In the genomic region with DNA sequence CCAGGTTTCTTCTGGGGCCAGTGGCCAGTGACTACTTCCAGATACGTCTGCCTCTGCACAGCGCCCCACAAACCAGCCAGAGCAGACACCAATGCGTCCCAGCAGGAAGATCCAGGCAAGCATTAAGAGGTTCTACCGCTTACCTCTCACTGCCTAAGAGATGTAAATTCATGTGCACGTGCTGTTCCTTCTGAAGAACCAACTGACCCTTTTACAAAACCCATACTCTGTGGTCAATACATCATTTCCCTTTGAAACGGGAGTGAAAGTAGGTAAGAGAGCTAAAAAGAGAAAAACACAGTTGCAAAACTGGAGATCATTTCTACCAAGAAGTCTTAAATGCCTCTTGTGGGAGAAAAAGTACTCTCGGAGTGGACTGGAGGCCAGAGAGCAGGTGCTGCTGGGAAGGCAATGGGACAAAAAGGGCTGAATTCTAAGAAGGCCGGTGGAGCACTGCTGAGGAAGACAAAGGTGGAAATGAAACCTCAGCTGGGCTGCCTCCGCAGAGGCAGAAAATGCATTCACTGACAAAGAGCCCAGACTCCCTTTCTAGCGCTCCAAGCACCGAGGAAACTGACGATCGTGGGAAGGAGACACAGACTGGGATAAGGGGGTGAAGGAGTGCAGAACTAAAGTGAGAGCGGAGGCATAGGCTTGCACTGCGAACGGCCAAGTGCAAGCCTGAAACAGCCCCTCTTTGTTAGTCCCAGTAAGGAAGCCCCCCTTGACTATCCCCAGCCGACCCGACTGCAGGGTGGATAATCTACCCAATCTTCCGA, we compare ENCODE assay signal across 9 mouse cellular contexts. TPM values are rescaled to one million over a fixed set of nuclear protein-coding genes. Genes with fewer than 3 reads are reported as not detected.
DNase-seq lines count a peak whose midpoint lies in the region; ATAC-seq and TF ChIP-seq lines count a peak whose summit lies in the region.
"Had no signal": no experiment of that assay in that cellular context is flagged by ENCODE, and none has a peak within 500 bp of the region (broad histone marks: within the 10 kb centered on the region; RNA-seq: fewer than 3 reads in every experiment).

No protein-coding gene starts in this region.

- no peak for TF ChIP-seq CTCF in CH12.LX (conservative IDR thresholded peaks at IDR 0.05 in 1 of 2, IDR thresholded peaks at IDR 0.05 in 1 of 2; ENCODE audit: low read depth in 2 of 2, low read length in 2 of 2)

- peaks cover 13 to 31% of the 10 kb centered on the region in 2 experiments for H3K4me1 ChIP-seq in CH12.LX (ENCODE audit: control insufficient read depth in 1 of 2, insufficient read depth in 2 of 2)
- H3K4me1 ChIP-seq in midbrain, embryonic 12.5 days: peaks cover 9% of the 10 kb centered on the region; the same call in 1 of the 2 replicates
- H3K4me1 ChIP-seq: embryonic facial prominence, embryonic 12.5 days had no signal

- no peak for TF ChIP-seq POLR2A in CH12.LX (IDR thresholded peaks at IDR 0.05; ENCODE audit: low read depth, low read length)

- H3K79me2 ChIP-seq in CH12.LX (replicated peaks; ENCODE audit: control insufficient read depth, extremely low read depth, insufficient read depth, poor library complexity, severe bottlenecking): no peaks in the 10 kb centered on the region

- H3K27me3 ChIP-seq in CH12.LX (replicated peaks): no peaks in the 10 kb centered on the region
- H3K27me3 ChIP-seq in midbrain, embryonic 12.5 days: no peaks in the 10 kb centered on the region
- H3K27me3 ChIP-seq: embryonic facial prominence, embryonic 12.5 days had no signal

- H3K4me3 ChIP-seq in CH12.LX (replicated peaks in 1 of 3; ENCODE audit: low read depth in 2 of 3, low read length in 2 of 3, poor library complexity in 1 of 3): no peak overlapping the region
- H3K4me3 ChIP-seq in midbrain, embryonic 12.5 days: no peak overlapping the region
- H3K4me3 ChIP-seq: embryonic facial prominence, embryonic 12.5 days; heart, adult 2 months had no signal

- DNase-seq in CH12.LX (ENCODE audit: extremely low read depth) (peak; percentile 27), adipocyte (ENCODE audit: low spot score) (peak; percentile 40)
- peak; percentile 31 to 74 for DNase-seq in frontal cortex, adult 2 months (ENCODE audit: extremely low spot score in 1 of 2, low spot score in 1 of 2)
- DNase-seq in adrenal gland, postnatal 36 days: no peak
- DNase-seq in adrenal gland, adult (ENCODE audit: inconsistent age in 2 of 2, low spot score in 1 of 2): no peak
- DNase-seq in adrenal gland, postnatal 4 days (ENCODE audit: low spot score in 2 of 2): no peak

- H3K36me3 ChIP-seq in CH12.LX (replicated peaks in 1 of 2; ENCODE audit: control insufficient read depth in 1 of 2, insufficient read depth in 1 of 2, low read length in 1 of 2): peaks cover 24 to 78% of the 10 kb centered on the region in 2 experiments
- peaks cover 45% of the 10 kb centered on the region for H3K36me3 ChIP-seq in midbrain, embryonic 12.5 days

- no peak overlapping the region for H3K9ac ChIP-seq in CH12.LX (ENCODE audit: insufficient read depth, low read depth)
- H3K9ac ChIP-seq in midbrain, embryonic 12.5 days (replicated peaks): no peak overlapping the region
- H3K9ac ChIP-seq: embryonic facial prominence, embryonic 12.5 days had no signal

- no peak for ATAC-seq in midbrain, embryonic 12.5 days (ENCODE audit: low FRiP score, low read depth)

- no peak for TF ChIP-seq RAD21 in CH12.LX (IDR thresholded peaks at IDR 0.05; ENCODE audit: low read depth, low read length)

- 41% methylated on average over 19 of the region's 19 CpGs for WGBS in midbrain, embryonic 12.5 days

- in situ Hi-C loops in CH12.LX (cut with MboI; ENCODE audit: low pct_ligation_motif_present, low pct_unique_long_range_greater_than_20kb, low sequenced_read_pairs): no loop called here

- 0 out of 2 replicates have a peak overlapping the region, but pooled peaks have one; percentile 29 for H3K4me2 ChIP-seq in CH12.LX (ENCODE audit: insufficient read depth, low read depth, poor library complexity, severe bottlenecking)
- 0 out of 2 replicates have a peak overlapping the region, but pooled peaks have one; percentile 13 for H3K4me2 ChIP-seq in midbrain, embryonic 12.5 days (replicated peaks)
- H3K4me2 ChIP-seq: embryonic facial prominence, embryonic 12.5 days had no signal

- TF ChIP-seq EP300 in CH12.LX (IDR thresholded peaks at IDR 0.05; ENCODE audit: low read length): 0 out of 2 replicates have a peak, but pooled peaks have one; percentile 48

- dilution Hi-C loops in CH12.LX (cut with MboI; ENCODE audit: extremely low pct_ligation_motif_present, extremely low pct_unique_long_range_greater_than_20kb, low sequenced_read_pairs): no loop called here

- peaks cover 2% of the 10 kb centered on the region for H3K9me3 ChIP-seq in CH12.LX (replicated peaks; ENCODE audit: low read length)
- H3K9me3 ChIP-seq in midbrain, embryonic 12.5 days: no peaks in the 10 kb centered on the region
- H3K9me3 ChIP-seq: embryonic facial prominence, embryonic 12.5 days had no signal

- H3K27ac ChIP-seq in CH12.LX (ENCODE audit: insufficient read depth, low read depth): no peak overlapping the region
- H3K27ac ChIP-seq in midbrain, embryonic 12.5 days (replicated peaks): peak overlapping the region; percentile 57
- H3K27ac ChIP-seq: embryonic facial prominence, embryonic 12.5 days; heart, adult 2 months had no signal

TF ChIP-seq in CH12.LX, 34 proteins besides CTCF, POLR2A, EP300 and RAD21:
- TF ChIP-seq HCFC1 (IDR thresholded peaks at IDR 0.05; ENCODE audit: low read depth, low read length) (no peak), GABPA (IDR thresholded peaks at IDR 0.05; ENCODE audit: insufficient replicate concordance, low read depth, low read length) (no peak), CHD2 (IDR thresholded peaks at IDR 0.05; ENCODE audit: low read length) (no peak), TBP (conservative IDR thresholded peaks at IDR 0.05; ENCODE audit: low read depth, low read length) (no peak), POLR2AphosphoS2 (IDR thresholded peaks at IDR 0.05; ENCODE audit: low read depth, low read length) (no peak), USF1 (IDR thresholded peaks at IDR 0.05; ENCODE audit: low read depth, low read length) (no peak), MYC (IDR thresholded peaks at IDR 0.05; ENCODE audit: low read depth, low read length) (no peak), ELF1 (IDR thresholded peaks at IDR 0.05; ENCODE audit: low read depth, low read length) (no peak), ZNF384 (IDR thresholded peaks at IDR 0.05; ENCODE audit: low read depth, low read length) (no peak), MEF2A (IDR thresholded peaks at IDR 0.05; ENCODE audit: borderline replicate concordance, low read depth, low read length) (no peak), ETS1 (conservative IDR thresholded peaks at IDR 0.05; ENCODE audit: low read depth, low read length) (peak; percentile 16; the same call in 1 of the 2 replicates), MXI1 (IDR thresholded peaks at IDR 0.05; ENCODE audit: low read depth, low read length) (no peak), NELFE (IDR thresholded peaks at IDR 0.05; ENCODE audit: low read depth, low read length) (no peak), NRF1 (IDR thresholded peaks at IDR 0.05; ENCODE audit: low read depth, low read length) (no peak), ZMIZ1 (IDR thresholded peaks at IDR 0.05; ENCODE audit: low read depth, low read length) (no peak), TCF12 (IDR thresholded peaks at IDR 0.05; ENCODE audit: low read depth, low read length) (no peak), SMC3 (IDR thresholded peaks at IDR 0.05; ENCODE audit: low read depth, low read length) (no peak), SIN3A (IDR thresholded peaks at IDR 0.05; ENCODE audit: low read length) (no peak), MAX (IDR thresholded peaks at IDR 0.05; ENCODE audit: low read length) (0 out of 2 replicates have a peak, but pooled peaks have one; percentile 17), ZKSCAN1 (IDR thresholded peaks at IDR 0.05; ENCODE audit: borderline replicate concordance, low read depth, low read length) (no peak), MAZ (IDR thresholded peaks at IDR 0.05; ENCODE audit: low read depth, low read length) (no peak), E2F4 (IDR thresholded peaks at IDR 0.05; ENCODE audit: insufficient replicate concordance, low read depth, low read length) (no peak), JUND (conservative IDR thresholded peaks at IDR 0.05; ENCODE audit: low read depth, low read length) (no peak), KAT2A (IDR thresholded peaks at IDR 0.05; ENCODE audit: insufficient replicate concordance, low read length) (no peak), USF2 (conservative IDR thresholded peaks at IDR 0.05; ENCODE audit: low read depth, low read length) (no peak), CHD1 (IDR thresholded peaks at IDR 0.05; ENCODE audit: low read depth, low read length) (no peak), BHLHE40 (IDR thresholded peaks at IDR 0.05; ENCODE audit: low read depth, low read length) (peak; percentile 90), MAFK (IDR thresholded peaks at IDR 0.05; ENCODE audit: insufficient replicate concordance, low read length) (0 out of 2 replicates have a peak, but pooled peaks have one; percentile 30), UBTF (IDR thresholded peaks at IDR 0.05; ENCODE audit: low read depth, low read length) (no peak), ZC3H11A (IDR thresholded peaks at IDR 0.05; ENCODE audit: low read depth, low read length) (no peak), RCOR1 (conservative IDR thresholded peaks at IDR 0.05; ENCODE audit: low read depth, low read length) (no peak), IRF4 (IDR thresholded peaks at IDR 0.05; ENCODE audit: low read depth, low read length) (no peak; the same call in 1 of the 2 replicates), PAX5 (IDR thresholded peaks at IDR 0.05; ENCODE audit: low read length) (no peak)
TF ChIP-seq in CH12.LX: peak in this region for 4.

RNA-seq across cellular contexts. Expression of gene Podn, which starts 36.5 kb away (rescaled TPM):
- 0.04 TPM in 2 replicates for total RNA-seq in CH12.LX (2012; rRNA removed)
- not detected in 2 replicates for total RNA-seq in CH12.LX (2014; rRNA removed)
- polyA plus RNA-seq in CH12.LX (2012; ENCODE audit: insufficient read length, low read depth): not detected in 2 replicates
- polyA plus RNA-seq in frontal cortex, adult 2 months (2012; rRNA removed): 8.4 and 10.9 TPM in 2 replicates
- 0.20 TPM in 1 of 2 replicates, not detected in the other for polyA plus RNA-seq in midbrain, embryonic 12.5 days (2016; fragmentation: Nextera tagmentation; extraction: Ambion mirVana)
- 1 to 10 TPM; 8.2 to 9.9 TPM for total RNA-seq in adrenal gland, postnatal 36 days (2021)
- total RNA-seq in adrenal gland, postnatal 4 days (2021): 1 to 10 TPM; 6.2 to 8.5 TPM

Comparison
In these comparisons a context has a peak if more than half of its experiments do, and no peak if none do; other contexts are left out.
1. DNase-seq: peak in CH12.LX (single experiment), adipocyte (single experiment) and frontal cortex, adult 2 months (2 of 2); none in adrenal gland, postnatal 36 days (0 of 2), adrenal gland, adult (0 of 2) and adrenal gland, postnatal 4 days (0 of 2).
2. RNA of gene Podn, which starts 36.5 kb away (total RNA-seq): 8.2 to 9.9 TPM in adrenal gland, postnatal 36 days and 6.2 to 8.5 TPM in adrenal gland, postnatal 4 days; 0.04 TPM in CH12.LX; every median in the first group is over 4 times any median in the second.